Mouse (Mus musculus): ENCODE results near the gene D1Ertd622e.
"Not testable (repeated sequence)": the region's sequence is repeated elsewhere in the genome, so short reads cannot be mapped to it uniquely, and the experiment has no call there.

Gene D1Ertd622e

DNA sequence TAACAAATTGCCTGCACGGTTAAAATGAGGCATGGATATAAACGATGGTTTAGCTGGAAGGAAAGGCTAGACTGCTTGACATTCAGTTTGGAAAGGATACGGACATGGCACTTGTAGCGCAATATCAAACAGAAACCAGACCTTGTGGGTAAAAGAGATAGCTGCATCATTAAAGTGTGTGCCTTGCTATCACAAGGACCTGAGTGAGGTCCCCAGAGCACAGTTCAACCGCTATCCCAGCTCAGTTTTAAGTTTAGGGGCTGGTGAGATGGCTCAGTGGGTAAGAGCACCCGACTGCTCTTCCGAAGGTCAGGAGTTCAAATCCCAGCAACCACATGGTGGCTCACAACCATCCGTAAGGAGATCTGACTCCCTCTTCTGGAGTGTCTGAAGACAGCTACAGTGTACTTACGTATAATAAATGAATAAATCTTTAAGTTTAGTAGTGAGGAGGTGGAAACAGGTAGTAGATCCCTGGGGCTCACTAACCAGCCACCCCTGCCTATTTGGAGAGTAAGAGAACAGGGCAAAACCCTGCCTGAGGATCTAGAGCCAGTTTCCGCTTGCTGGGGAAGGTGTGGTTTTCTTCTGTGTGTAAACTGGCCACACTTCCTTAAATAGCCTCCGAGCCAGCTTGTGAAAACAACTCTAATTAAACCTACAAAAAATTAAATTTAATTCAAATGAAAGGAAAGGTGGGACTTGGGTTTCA is 29.2 kb downstream of the D1Ertd622e start:
- no peak for DNase-seq

DNA sequence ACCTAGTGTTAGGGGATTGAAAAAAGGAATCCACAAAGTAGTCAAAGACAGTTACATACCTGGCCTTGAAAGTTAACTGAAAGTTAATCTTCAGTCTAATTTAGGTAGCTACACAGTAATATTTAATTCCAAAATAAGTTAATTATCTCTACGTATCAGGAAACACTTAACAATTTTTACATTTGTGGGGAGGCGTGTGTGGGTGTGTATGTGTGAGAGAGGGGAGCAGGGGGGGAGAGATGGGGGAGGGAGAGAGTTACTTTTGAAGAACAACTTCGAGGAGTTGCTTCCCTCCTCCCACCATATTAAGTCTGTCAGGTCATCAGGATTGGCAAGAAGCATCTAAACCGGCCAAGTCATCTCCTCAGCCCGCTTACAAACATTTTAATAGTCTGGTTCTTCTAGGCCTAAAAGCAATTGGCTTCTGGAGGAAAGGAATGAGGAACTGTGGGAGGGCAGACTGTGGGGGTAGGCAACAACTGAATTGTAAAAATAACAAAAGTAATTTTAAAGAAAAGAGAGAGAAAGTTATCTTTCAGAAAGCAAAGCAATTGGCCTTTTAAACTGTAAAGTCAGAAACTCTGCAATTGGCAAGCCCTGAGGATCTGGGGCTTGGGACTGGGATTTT is 29.9 kb downstream of the D1Ertd622e start:
- DNase-seq = no peak

DNA sequence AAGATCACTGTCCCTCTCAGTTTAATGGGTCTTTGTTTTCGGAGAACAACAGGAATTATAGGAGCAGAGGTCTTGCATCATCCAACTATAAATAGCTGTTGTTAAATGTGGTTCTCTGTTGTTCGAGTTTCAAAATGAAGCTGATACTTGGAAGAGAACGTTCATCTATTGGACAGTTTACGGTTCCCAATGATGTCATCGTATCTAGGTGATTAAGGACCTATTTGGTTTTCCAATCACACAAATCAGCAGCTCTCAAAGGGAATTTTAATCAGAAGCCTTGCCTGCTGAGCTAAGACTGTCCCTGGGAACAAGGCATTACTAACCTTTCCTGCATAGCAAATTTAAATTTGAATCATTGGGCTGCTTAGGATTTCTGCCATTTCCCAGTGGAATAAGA is 31.7 kb downstream of the D1Ertd622e start:
- DNase-seq = no peak

- no peak for DNase-seq
Observed at GRCm38 (mm10) chr1:97628859-97629258, 33.0 kb downstream of the D1Ertd622e start.

- no peak for DNase-seq
Observed at GRCm38 (mm10) chr1:97628016-97628415, 33.9 kb downstream of the D1Ertd622e start.

DNA sequence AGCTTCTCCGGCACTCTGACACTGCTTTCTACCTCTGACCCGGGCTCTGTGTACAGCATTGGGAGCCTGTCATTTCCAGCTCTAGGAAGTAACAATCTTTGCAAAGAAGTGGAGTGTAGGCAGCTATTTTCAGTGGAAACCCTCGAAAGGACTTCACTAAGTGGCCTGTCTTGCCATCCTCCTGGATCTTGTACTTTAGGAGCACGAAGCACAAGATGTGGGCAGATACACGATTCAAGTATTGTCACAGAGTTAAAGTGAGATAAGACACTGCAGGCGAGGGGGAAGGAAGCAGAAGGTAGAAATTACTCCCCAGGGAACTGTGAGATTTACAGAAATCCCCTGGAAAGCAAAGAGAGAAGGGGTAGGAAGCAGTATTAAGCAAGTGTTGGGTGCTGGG is 36.4 kb downstream of the D1Ertd622e start:
- no peak for DNase-seq

- DNase-seq = no peak
Observed at GRCm38 (mm10) chr1:97624386-97624785, 37.5 kb downstream of the D1Ertd622e start.

- no peak for DNase-seq
Observed at GRCm38 (mm10) chr1:97623214-97623856, 38.5 kb downstream of the D1Ertd622e start.

DNA sequence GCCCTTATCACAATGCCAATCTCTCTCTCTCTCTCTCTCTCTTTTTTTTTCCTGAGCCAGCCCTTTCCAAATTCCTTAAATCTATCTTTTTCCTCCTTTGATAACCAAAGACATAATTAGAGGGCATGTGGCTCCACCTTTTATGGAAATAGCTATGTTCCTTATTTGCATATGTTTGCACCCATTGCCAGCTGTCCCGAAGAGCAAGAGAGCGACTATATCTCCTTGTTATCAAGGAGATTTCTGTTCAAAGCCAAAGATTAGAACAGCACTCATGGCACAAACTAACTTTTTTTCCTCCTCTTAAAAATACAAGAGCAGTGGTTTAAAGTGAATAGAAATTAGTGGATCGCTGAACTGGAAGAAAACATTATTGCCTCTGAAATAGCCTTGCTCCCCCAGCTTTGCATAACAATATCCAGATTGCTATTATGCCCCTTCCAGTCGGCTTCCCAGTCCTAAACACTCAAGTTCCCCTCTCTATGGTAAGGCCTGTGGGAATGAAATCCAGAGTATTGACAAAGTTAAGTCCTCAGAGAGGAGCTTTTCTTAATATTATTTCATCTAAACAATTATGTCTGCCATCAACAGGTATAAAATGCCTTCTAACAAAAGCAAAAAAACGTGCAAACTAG is 39.2 kb downstream of the D1Ertd622e start:
- DNase-seq = no peak

- DNase-seq = no peak
Observed at GRCm38 (mm10) chr1:97619621-97620320, 42.1 kb downstream of the D1Ertd622e start.

DNA sequence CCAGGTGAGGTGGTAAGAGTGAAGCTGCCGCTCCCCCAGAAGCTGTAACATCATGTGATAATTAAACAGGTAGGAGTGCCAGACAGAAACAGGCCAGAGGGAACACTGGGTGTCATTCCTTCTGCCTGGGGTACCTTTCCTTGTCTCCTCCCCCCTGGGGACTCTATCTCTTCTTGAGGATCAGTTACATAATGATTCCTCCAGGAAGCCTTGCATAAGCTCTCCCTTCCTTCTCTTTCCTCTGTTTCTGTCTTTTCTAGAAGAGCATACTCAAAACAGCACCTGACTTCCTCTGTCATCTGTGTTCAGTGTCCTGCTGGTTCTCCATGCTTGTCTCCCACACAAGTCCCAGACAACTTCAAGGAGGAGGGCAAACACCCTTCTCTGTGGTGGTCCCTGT is 46.3 kb downstream of the D1Ertd622e start:
- DNase-seq = no peak

DNA sequence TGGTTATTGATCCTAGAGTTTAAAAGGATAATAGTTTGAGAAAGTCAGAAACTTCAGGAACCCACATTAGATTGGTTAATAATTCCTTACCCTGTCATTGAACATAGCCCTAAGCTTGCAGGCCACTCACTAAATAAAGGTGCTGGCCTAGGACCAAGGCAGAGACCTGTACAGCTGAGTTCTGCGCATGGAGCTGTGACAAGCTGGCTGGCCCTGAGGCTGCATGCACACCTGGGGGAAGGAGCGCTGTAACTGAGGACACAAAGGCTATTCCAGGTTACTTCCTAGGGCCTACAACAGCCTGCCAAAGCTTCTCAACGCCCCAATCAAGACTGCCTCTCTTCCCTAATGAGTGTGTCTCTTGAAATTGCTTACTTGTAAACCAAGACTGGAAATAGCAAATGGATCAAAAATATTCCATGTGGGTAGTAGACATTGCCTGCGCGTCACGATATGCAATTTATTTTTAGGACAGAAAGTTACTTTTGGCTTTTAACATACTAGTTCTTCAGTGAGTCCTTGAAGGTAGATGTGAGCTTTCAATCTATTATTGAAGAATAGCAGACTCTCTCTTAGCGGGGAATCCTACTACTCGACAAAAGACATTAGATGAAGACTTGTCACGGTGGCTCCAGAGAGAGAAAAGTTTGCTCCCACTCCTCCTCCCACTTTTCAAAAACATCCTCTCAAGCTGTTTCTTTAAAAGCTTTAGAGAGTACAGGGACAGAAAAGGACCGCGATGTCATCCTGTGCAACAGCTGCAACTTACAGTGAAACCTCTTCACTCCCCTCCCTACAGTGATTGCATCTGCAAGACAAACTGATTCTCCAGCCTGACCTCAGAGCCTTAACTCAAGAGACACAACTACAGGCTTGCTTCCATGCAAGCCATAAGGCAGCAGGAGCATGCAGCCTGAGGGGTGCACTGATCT is 47.1 kb downstream of the D1Ertd622e start:
- DNase-seq = no peak

GRCm38 (mm10) chr1:97611747-97612146 is 50.1 kb downstream of the D1Ertd622e start:
- DNase-seq = no peak

DNA sequence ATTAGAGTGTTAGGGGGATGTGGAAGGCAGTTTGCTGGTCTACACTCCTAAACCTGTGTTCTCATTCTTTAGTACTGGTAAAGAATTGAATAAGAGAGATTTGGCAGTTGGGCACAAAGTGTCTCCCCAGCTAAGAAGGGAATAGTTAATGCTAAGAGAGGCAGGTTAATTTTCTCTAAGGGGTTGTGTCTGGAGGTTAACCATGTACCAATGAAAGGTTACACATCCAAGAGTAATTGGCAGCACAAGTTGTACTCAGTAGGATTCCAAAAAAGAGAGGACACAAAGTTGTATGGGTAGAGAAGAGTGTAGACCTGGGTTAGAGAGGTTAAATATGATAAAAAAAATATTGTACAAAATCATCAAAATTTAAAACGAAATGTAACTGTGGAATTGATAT is 58.5 kb downstream of the D1Ertd622e start:
- DNase-seq = no peak

- no peak for DNase-seq
Observed at GRCm38 (mm10) chr1:97600371-97600770, 61.5 kb downstream of the D1Ertd622e start.

DNA sequence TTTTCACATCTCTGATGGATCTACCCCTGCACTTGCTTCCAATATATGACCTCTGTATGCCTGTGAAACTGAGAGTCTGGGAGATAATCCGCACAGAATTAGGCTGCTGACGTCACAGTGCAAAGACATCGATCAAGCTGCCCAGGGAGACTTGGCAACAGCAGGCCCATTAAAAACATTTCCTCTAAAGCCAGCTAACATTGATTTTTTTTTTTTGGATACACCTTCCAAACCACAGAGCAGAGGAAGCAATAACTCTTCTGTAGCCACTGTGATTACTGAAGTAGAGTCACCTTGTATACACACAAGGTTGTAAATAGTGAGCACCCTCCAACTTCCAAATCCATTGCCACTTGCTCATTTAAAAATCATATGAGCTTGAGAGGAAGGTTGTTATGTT is 62.8 kb downstream of the D1Ertd622e start:
- no peak for DNase-seq

DNA sequence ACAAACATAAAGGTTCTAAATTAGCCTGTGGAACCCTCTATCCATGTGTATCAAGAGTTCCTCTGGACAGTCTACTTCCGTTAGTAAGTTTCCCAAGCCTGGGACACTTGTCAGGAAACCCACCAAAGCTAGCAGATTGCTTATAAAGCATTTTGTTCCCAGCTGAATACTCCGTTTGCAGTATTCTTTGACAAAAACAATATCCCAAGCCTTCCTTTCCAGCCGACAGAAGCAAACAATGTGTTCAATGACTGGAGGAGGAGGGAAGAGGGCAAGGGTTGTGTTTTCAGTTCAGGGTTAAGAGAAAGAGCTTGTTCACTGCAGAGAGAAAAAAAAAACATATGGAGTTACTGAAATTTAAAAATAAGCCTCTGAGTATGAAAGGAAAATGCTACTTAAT is 73.3 kb downstream of the D1Ertd622e start:
- no peak for DNase-seq

- DNase-seq = no peak
Observed at GRCm38 (mm10) chr1:97585106-97585505, 76.8 kb downstream of the D1Ertd622e start.

- DNase-seq = no peak
Observed at GRCm38 (mm10) chr1:97584171-97584570, 77.7 kb downstream of the D1Ertd622e start.

DNA sequence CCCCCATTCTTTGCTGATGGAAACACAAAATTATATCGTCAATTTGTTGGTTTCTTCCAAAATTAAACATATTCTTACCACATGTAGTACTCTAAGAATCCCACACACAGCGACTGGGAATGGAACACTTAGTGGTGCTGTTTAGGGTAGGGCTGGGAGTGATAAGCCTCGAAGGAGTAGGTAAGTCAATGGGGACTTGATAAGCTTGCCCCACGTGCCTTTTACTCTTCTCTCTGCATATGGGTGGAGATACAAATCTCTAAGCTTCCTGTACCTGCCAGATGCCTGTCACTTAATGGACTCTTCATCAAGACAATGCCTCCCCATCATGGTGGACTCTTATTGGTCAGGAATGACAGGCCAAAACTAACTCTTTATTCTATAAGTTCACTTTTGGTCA is 78.8 kb downstream of the D1Ertd622e start:
- no peak for DNase-seq

GRCm38 (mm10) chr1:97580680-97581079 is 81.2 kb downstream of the D1Ertd622e start:
- not testable (repeated sequence) for DNase-seq

DNA sequence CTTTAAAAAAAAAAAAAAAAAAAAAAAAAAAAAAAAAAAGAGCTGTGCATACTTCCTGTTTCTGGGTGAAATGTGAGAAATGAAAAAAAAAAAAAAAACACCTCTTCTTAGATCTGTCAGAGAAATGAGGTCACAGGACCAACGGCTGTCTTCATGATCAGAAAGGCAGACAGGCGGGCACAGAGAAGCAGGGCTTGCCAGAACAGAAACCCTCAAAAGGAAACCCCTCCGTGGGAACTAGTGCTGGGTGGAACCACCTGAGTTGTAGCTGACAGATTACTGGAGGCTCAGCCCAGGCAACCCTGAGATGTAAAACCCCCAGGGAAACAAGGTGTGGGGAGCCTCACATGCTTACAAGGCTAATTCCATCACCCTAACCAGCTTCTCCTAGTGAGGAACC is 81.6 kb downstream of the D1Ertd622e start:
- DNase-seq = peak; percentile 13 to 22
